Mouse (Mus musculus) neural tube, embryonic 11.5 days (tissue): ENCODE measurements around the gene Cldn10. TPM values are rescaled to one million over a fixed set of nuclear protein-coding genes. Genes with fewer than 3 reads are reported as not detected.

Experiments
- ATAC-seq: fragments of 200-750 bp; cut with Nextera tagmentation; 2 replicates; pipeline ENCODE4 v1.8.0; 2017; ENCODE audit warnings: moderate number of reproducible peaks, mild to moderate bottlenecking, moderate TSS enrichment, moderate library complexity; ENCODE audit not compliant: insufficient read depth, low FRiP score, low TSS enrichment
- DNase-seq: peaks from one replicate; pipeline ENCODE4 v3.0.0-alpha.2; 2015; ENCODE audit warnings: low spot score
- H3K27ac ChIP-seq: fragments of 300-500 bp; sonication (generic); 2 replicates; pipeline ENCODE4 v1.5.1; 2014; ENCODE audit warnings: low read depth, mild to moderate bottlenecking, low read length
- H3K27me3 ChIP-seq: fragments of 300-500 bp; sonication (generic); 2 replicates; pipeline ENCODE4 v1.6.1; 2014; ENCODE audit warnings: mild to moderate bottlenecking, low read length, mixed read lengths; ENCODE audit not compliant: control insufficient read depth, insufficient read depth
- H3K36me3 ChIP-seq: fragments of 300-500 bp; sonication (generic); 2 replicates; pipeline ENCODE4 v1.6.1; 2014; ENCODE audit warnings: mild to moderate bottlenecking, low read length, moderate library complexity, mixed read lengths; ENCODE audit not compliant: control insufficient read depth, insufficient read depth
- H3K4me1 ChIP-seq: fragments of 300-500 bp; sonication (generic); 2 replicates; pipeline ENCODE4 v1.6.1; 2014; ENCODE audit warnings: low read length, mixed read lengths; ENCODE audit not compliant: control insufficient read depth, insufficient read depth
- H3K4me2 ChIP-seq: fragments of 300-500 bp; sonication (generic); 2 replicates; pipeline ENCODE4 v1.6.1; 2014; ENCODE audit warnings: low read depth, mild to moderate bottlenecking, moderate library complexity
- H3K4me3 ChIP-seq: fragments of 300-500 bp; sonication (generic); 2 replicates; pipeline ENCODE4 v1.5.1; 2014; ENCODE audit warnings: low read depth, low read length
- H3K9ac ChIP-seq: fragments of 300-500 bp; sonication (generic); 2 replicates; pipeline ENCODE4 v1.6.1; 2014; ENCODE audit warnings: mild to moderate bottlenecking, low read length
- H3K9me3 ChIP-seq: fragments of 300-500 bp; sonication (generic); 2 replicates; pipeline ENCODE4 v1.6.1; 2016; ENCODE audit warnings: low read length; ENCODE audit not compliant: control insufficient read depth
- WGBS: fragments of 180-500 bp; shearing (Covaris S2); extraction: QIAGEN DNeasy Blood & Tissue Kit; methylation state at CpG from one replicate; pipeline ENCODE4 v1.1.7; 2014; 5-methylcytosine and 5-hydroxymethylcytosine counted together
- polyA plus RNA-seq: library from polyadenylated mRNA; unstranded; fragments of >200 nt; fragmentation: Nextera tagmentation; extraction: Ambion mirVana; gene quantifications from 2 replicates; pipeline ENCODE4 v1.2.1, GENCODE M21; 2014

Gene Cldn10
- polyA plus RNA-seq, 1 experiment from 2014 or later: 0.38 TPM

DNA sequence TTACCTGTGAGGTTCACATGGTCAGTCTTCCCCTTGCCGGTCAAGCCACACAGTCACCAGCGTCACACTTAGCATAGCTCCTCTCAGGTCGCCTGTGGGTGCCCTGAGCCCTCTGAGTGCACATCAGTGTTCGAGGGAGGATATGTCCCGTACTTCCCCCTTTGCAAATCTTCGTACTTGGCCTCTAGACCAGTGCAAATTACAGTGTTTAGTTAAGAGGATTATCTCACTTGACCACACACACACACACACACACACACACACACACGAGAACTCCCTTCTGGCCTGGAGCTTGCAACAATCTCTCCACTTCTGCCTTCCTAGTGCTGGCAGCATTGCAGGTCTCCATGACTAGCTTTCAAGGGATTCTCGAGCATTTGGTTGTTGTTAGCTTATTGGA lies 38.6 kb downstream of the Cldn10 start:
- DNase-seq: no peak
- no peaks in the 10 kb centered on the region for H3K9me3 ChIP-seq
- ATAC-seq: no peak
- no peak overlapping the region for H3K4me2 ChIP-seq
- WGBS: 84% methylated on average over 8 of the region's 8 CpGs
- H3K27me3 ChIP-seq: no peaks in the 10 kb centered on the region
- H3K36me3 ChIP-seq: no peaks in the 10 kb centered on the region
- no peaks in the 10 kb centered on the region for H3K4me1 ChIP-seq
- H3K9ac ChIP-seq: no peak overlapping the region
- H3K4me3 ChIP-seq: no peak overlapping the region
- no peak overlapping the region for H3K27ac ChIP-seq

DNA sequence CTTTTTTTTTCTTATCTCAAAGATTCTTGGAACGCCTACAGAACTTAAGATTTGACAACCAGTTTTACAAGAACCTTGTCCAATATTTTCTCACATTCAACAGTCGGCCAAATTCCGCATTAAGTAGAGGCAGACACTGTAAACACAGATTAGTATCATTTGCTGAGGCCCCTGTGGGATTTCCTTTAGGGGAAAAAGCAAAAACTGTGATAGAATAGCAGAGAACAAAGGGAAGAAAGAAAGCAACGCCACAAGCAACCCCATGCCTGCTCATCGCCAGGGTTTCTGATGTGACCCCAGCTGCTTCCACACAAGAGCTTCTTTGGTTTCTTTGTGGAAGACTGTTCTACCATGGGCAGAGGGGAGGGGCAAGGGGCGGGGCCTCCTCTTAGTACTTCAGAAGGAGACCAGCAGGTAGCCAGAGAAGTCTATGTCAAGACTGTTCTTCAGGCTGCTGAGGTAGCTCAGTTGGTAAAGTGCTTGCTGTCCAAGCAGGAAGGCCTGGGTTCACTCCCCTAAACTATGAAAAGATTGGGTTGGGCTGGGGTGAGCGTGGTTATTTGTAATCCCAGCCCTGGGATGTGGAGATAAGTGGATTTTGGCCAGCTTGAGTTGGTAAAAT lies 39.7 kb downstream of the Cldn10 start:
- no peak overlapping the region for H3K4me3 ChIP-seq
- no peak overlapping the region for H3K9ac ChIP-seq
- 32% methylated on average over 7 of the region's 7 CpGs for WGBS
- H3K9me3 ChIP-seq: no peaks in the 10 kb centered on the region
- DNase-seq (peak; percentile 41), ATAC-seq (no peak)
- no peak overlapping the region for H3K4me2 ChIP-seq
- no peak overlapping the region for H3K27ac ChIP-seq
- no peaks in the 10 kb centered on the region for H3K36me3 ChIP-seq
- H3K27me3 ChIP-seq: no peaks in the 10 kb centered on the region
- no peaks in the 10 kb centered on the region for H3K4me1 ChIP-seq

DNA sequence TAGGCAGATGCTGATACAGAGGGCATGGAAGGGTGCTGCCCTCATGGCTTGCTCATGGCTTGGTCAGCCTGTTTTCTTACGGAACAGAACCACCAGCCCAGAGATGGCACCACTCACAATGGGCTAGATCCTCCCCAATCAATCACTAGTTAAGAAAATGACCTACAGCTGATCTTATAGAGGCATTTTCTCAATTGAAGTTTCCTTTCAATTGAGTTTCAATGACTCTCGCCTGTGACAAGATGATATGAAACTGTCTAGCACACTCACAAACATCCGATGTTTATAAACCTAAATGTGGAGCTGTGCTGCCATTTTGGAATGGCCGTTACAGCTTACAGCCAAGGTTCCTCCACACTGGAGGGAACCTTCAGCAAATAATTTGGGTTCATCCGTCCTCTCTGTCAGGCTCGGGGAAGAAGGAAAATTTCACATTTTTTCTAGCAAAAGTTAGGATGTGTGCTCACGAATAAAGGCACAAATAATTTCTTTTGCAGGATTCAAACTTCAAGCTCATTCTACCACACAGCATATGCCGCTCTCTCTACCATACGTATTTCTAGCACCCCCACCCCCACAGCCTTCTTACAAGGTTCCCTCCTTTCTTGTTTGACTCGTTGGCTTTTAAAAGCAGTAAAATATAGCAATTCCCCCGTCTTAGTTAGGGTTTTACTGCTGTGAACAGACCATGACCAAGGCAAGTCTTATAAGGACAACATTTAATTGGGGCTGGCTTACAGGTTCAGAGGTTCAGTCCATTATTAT lies 41.8 kb downstream of the Cldn10 start:
- Histone ChIP-seq H3K9ac (no peak overlapping the region), H3K4me1 (no peaks in the 10 kb centered on the region), H3K27ac (no peak overlapping the region), H3K4me3 (no peak overlapping the region), H3K36me3 (no peaks in the 10 kb centered on the region), H3K4me2 (no peak overlapping the region), H3K27me3 (no peaks in the 10 kb centered on the region), H3K9me3 (no peaks in the 10 kb centered on the region)
- WGBS: 88% methylated on average over 11 of the region's 11 CpGs
- no peak for DNase-seq
- ATAC-seq: no peak

DNA sequence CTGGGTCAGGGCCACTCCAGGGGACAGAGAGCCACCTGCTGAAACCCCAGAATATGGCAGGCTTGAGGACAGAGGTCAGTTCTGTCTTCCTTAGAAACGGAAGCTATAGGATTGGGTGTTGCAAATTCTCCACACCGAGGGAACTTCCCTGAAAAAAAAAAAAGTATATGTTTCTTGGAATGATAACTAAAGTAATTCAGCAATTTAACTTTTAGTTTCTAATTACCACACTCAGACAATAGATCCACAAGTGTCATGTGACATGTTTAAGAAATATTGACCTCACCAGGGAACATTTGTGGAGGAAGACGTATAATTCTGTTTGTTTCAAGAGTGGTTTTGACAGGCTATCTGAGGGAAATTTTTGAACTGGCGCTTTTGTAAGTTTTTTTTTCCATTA lies 43.9 kb downstream of the Cldn10 start:
- H3K4me3 ChIP-seq: no peak overlapping the region
- no peak overlapping the region for H3K27ac ChIP-seq
- H3K4me1 ChIP-seq: no peaks in the 10 kb centered on the region
- H3K4me2 ChIP-seq: no peak overlapping the region
- H3K27me3 ChIP-seq: no peaks in the 10 kb centered on the region
- no peaks in the 10 kb centered on the region for H3K36me3 ChIP-seq
- H3K9me3 ChIP-seq: no peaks in the 10 kb centered on the region
- no peak overlapping the region for H3K9ac ChIP-seq
- ATAC-seq (no peak), DNase-seq (no peak)
- 72% methylated on average over 4 of the region's 4 CpGs for WGBS

DNA sequence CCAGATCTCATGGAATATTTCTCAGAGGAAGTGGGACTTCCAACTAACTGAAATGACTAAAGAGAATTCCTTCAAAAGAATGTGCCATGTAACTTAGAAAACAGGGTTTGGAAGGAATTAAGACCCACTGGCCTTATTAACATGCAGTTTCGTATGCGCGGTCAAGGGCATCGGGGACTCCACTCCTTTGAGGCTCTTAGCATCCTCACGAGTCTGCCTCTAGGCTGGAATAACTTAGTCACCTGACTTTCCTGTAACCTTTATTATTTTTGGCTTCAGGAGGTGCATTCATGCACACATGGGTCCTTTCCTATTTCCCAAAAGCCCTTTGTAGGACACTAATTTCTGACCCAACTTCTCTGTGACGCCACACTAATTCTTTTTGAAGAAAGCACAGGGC lies 45.5 kb downstream of the Cldn10 start:
- H3K9ac ChIP-seq: no peak overlapping the region
- no peak overlapping the region for H3K27ac ChIP-seq
- no peak overlapping the region for H3K4me2 ChIP-seq
- no peaks in the 10 kb centered on the region for H3K9me3 ChIP-seq
- H3K4me3 ChIP-seq: no peak overlapping the region
- no peaks in the 10 kb centered on the region for H3K27me3 ChIP-seq
- H3K4me1 ChIP-seq: no peaks in the 10 kb centered on the region
- DNase-seq (no peak), ATAC-seq (no peak)
- 90% methylated on average over 6 of the region's 6 CpGs for WGBS
- H3K36me3 ChIP-seq: no peaks in the 10 kb centered on the region

DNA sequence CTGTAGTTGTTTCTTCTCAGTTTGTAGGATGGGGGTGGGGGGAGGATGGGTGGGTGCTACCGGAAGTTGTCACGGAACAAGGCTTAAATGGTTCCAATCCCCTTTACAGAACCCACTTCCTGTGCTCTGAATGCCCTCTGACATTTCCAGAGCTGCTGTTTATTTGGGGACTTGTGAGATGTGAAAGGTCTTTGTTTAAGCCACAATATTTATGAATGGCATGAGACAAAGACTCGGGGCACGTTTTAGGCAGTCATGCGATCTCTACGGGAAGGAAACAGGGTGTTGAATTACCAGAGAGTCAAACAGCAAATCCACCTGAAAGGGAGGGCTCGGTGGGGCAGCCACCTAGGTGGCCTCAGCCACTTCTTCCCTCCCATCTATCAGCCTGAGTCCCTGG lies 46.6 kb downstream of the Cldn10 start:
- DNase-seq: no peak
- no peaks in the 10 kb centered on the region for H3K9me3 ChIP-seq
- no peak overlapping the region for H3K27ac ChIP-seq
- no peak for ATAC-seq
- H3K9ac ChIP-seq: no peak overlapping the region
- H3K4me2 ChIP-seq: no peak overlapping the region
- no peaks in the 10 kb centered on the region for H3K36me3 ChIP-seq
- no peak overlapping the region for H3K4me3 ChIP-seq
- H3K4me1 ChIP-seq: no peaks in the 10 kb centered on the region
- H3K27me3 ChIP-seq: no peaks in the 10 kb centered on the region
- 13% methylated on average over 7 of the region's 7 CpGs for WGBS

DNA sequence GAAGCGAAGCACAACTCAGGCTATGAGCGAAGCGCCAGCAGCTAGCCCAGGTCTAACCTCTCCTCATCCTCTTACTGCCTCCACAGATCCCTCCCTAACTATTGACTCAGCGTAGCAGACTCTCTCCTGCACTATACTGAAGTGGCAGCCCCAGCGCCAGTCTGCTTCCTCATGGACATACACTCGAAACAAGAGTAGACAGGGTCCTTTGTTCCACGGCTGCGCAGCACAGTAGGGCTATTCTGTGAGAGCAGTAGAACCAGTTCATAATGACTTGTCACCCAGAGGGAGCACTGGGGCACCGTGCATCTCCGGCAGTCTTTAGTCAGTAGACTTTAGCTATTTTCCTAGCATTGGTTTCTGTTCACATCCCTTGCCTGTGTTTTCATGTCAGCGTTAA lies 48.4 kb downstream of the Cldn10 start:
- 77% methylated on average over 11 of the region's 11 CpGs for WGBS
- Histone ChIP-seq H3K4me3 (no peak overlapping the region), H3K9ac (no peak overlapping the region), H3K9me3 (no peaks in the 10 kb centered on the region), H3K4me2 (no peak overlapping the region), H3K27ac (no peak overlapping the region), H3K27me3 (no peaks in the 10 kb centered on the region), H3K36me3 (no peaks in the 10 kb centered on the region), H3K4me1 (no peaks in the 10 kb centered on the region)
- DNase-seq (no peak), ATAC-seq (no peak)

DNA sequence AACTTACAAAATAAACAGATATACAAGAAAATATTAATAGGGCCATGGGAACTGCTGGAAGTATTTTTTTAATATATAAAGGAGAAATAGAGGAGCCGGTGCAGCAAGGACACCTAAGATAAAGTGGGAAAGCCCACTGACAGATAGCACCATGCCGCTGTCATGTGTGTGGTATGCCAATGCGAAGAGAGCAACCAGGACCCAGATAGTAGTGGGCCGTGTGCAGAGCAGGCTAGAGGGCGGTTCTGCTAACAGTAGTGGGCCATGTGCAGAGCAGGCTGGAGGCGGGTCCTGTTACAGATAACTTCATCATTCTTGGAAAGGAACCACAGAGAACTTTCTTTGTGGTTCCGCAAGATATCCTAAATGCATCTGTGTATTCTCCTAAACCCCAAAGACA lies 49.0 kb downstream of the Cldn10 start:
- Histone ChIP-seq H3K9me3 (no peaks in the 10 kb centered on the region), H3K4me1 (no peaks in the 10 kb centered on the region), H3K36me3 (no peaks in the 10 kb centered on the region), H3K4me2 (no peak overlapping the region), H3K27me3 (no peaks in the 10 kb centered on the region), H3K9ac (no peak overlapping the region), H3K4me3 (no peak overlapping the region), H3K27ac (no peak overlapping the region)
- ATAC-seq (no peak), DNase-seq (no peak)
- 88% methylated on average over 7 of the region's 7 CpGs for WGBS

DNA sequence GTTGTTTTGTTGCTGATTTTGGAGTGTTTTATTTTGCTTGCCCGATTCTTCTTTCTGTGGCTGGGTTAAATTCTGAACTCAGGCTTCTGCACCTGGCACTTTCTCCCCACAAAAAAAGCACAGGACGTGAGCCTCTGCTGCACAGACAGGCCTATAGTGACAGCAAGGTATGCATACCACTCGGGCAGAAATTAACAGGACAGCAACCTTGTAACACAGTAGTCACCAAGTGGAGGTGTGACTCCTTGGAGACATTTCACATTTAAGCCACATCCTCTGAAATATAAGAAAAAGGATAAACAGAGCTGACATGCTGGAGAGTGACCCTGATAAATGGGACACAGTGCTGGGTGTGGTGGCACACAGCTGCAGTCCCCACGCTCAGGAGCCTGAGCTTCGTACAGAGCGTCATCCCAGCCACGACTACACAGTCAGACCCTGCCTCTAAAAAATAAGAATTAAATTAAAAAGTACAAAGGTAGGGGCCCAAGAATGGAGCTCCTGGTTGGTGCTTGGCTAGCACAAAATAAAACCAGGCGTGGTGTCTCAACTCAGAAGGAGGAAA lies 50.9 kb downstream of the Cldn10 start:
- no peaks in the 10 kb centered on the region for H3K9me3 ChIP-seq
- no peak overlapping the region for H3K9ac ChIP-seq
- DNase-seq: no peak
- H3K27ac ChIP-seq: no peak overlapping the region
- no peak overlapping the region for H3K4me2 ChIP-seq
- no peaks in the 10 kb centered on the region for H3K4me1 ChIP-seq
- no peaks in the 10 kb centered on the region for H3K36me3 ChIP-seq
- ATAC-seq: no peak
- H3K4me3 ChIP-seq: no peak overlapping the region
- 78% methylated on average over 8 of the region's 8 CpGs for WGBS
- H3K27me3 ChIP-seq: no peaks in the 10 kb centered on the region
